8 mouse cellular contexts compared by ENCODE assay signal in the genomic region with DNA sequence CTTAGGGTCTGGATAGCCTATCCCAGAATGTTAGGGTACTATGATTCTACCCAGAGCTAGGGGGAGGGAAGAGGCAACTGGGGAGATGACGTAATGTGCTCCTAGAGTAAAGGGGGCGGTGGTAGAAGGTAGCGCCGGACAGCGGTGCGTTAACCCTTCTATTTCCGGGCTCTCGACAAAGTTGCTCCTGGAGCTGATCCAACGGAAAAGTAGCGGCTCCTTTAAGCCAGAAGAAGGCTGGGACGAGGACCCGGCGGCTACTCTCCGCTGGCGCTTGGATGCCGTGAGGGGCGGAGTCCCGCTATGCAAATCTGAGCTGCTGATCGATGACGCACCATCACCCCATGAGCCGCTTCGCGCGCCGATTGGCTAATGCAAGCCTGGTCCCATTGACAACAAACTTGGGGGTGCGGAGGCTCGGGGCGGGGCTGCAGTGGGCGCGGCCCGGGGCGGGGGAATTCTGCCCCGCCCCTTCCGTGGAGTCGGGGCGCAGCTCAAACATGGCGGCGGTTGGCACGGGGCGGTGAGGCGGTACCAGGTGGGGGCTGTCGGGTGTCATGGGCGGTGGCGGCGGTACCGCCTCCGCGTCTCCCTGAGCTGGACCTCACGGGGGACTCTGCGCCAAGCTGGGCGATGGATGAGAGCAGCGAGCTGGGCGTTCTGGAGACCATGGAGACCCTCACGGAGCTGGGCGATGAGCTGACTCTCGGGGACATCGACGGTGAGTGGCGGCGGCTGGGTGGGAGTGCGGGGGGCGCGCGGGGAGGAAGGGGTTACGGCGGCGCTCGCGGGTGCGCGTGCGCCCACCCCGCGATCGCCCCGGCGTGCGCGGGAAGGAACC. TPM values are rescaled to one million over a fixed set of nuclear protein-coding genes. Genes with fewer than 3 reads are reported as not detected.
DNase-seq lines count a peak whose midpoint lies in the region; ATAC-seq lines count a peak whose summit lies in the region.

TSS of gene Srebf2 (plus strand) at position 412 of the 841 bp plus-strand sequence.

- H3K4me2 ChIP-seq in hindbrain, embryonic 12.5 days (replicated peaks), result peak within 1 kb of the TSS; percentile 87

- peak within 1 kb of the TSS; percentile 93 for H3K9ac ChIP-seq in hindbrain, embryonic 12.5 days

- peak within 1 kb of the TSS; percentile 92 for H3K4me3 ChIP-seq in hindbrain, embryonic 12.5 days

- peaks cover 31% of the 10 kb centered on the region for H3K4me1 ChIP-seq in hindbrain, embryonic 12.5 days

- peak within 1 kb of the TSS; percentile 99 for H3K27ac ChIP-seq in hindbrain, embryonic 12.5 days

- under 1% methylated on average over 65 of the region's 79 CpGs for WGBS in hindbrain, embryonic 12.5 days

- H3K36me3 ChIP-seq in hindbrain, embryonic 12.5 days, result 0 out of 2 replicates have a peak, but pooled peaks cover 5% of the 10 kb centered on the region

- peak; percentile 100 for DNase-seq in NIH3T3 (ENCODE audit: low read depth)
- peak; percentile 99 for DNase-seq in cerebellum, postnatal 10 days
- peak; percentile 99 for DNase-seq in frontal cortex, postnatal 10 days (ENCODE audit: low spot score in 2 of 2)
- peak; percentile 98 to 99 for DNase-seq in layer of hippocampus, postnatal 14 days (ENCODE audit: low spot score in 2 of 2)
- peak; percentile 98 for DNase-seq in lung, postnatal 14 days
- DNase-seq in retina, adult 2 months (ENCODE audit: low read depth, low spot score), result peak; percentile 95
- peak; percentile 96 to 98 for DNase-seq in thymus, postnatal 36 days

- no peaks in the 10 kb centered on the region for H3K9me3 ChIP-seq in hindbrain, embryonic 12.5 days (replicated peaks)

- no peaks in the 10 kb centered on the region for H3K27me3 ChIP-seq in hindbrain, embryonic 12.5 days

- ATAC-seq in hindbrain, embryonic 12.5 days (ENCODE audit: low FRiP score), result peak; percentile 98

RNA-seq across cellular contexts. Expression of gene Srebf2, which starts in this region (rescaled TPM):
- polyA plus RNA-seq in hindbrain, embryonic 12.5 days (2016; fragmentation: Nextera tagmentation; extraction: Ambion mirVana), result 230 and 244 TPM in 2 replicates
- 100 to 1,000 TPM; 187 to 189 TPM for total RNA-seq in layer of hippocampus, postnatal 14 days (2021)

Comparison
In these comparisons a context has a peak if more than half of its experiments do, and no peak if none do; other contexts are left out.
1. Peak in every context shown above with its lines: DNase-seq, ATAC-seq, H3K4me3 ChIP-seq and H3K27ac ChIP-seq.